Mouse (Mus musculus): ENCODE measurements around the gene Spast.

- TF ChIP-seq GATA1 (IDR thresholded peaks at IDR 0.05; ENCODE audit: low read length) (no peak), TAL1 (IDR thresholded peaks at IDR 0.05; ENCODE audit: low read length) (no peak)
These were observed 70.9 kb downstream of the Spast start for GRCm38 (mm10) chr17:74409722-74410121.

All from erythroblast, embryonic 14.5 days (primary cell).